Mouse (Mus musculus) central nervous system, embryonic 14 days (tissue): Measurements from ENCODE around the gene D13Ertd608e. TPM values are rescaled to one million over a fixed set of nuclear protein-coding genes. Genes with fewer than 3 reads are reported as not detected.

Source experiments
- polyA plus RNA-seq: library from polyadenylated mRNA; depleted of rRNA; stranded (reverse); fragments of >200 nt; gene quantifications from 2 replicates; pipeline ENCODE4 v1.2.3, GENCODE M21; 2012; rRNA removed

The D13Ertd608e gene
- not detected in 2 replicates for polyA plus RNA-seq

DNA sequence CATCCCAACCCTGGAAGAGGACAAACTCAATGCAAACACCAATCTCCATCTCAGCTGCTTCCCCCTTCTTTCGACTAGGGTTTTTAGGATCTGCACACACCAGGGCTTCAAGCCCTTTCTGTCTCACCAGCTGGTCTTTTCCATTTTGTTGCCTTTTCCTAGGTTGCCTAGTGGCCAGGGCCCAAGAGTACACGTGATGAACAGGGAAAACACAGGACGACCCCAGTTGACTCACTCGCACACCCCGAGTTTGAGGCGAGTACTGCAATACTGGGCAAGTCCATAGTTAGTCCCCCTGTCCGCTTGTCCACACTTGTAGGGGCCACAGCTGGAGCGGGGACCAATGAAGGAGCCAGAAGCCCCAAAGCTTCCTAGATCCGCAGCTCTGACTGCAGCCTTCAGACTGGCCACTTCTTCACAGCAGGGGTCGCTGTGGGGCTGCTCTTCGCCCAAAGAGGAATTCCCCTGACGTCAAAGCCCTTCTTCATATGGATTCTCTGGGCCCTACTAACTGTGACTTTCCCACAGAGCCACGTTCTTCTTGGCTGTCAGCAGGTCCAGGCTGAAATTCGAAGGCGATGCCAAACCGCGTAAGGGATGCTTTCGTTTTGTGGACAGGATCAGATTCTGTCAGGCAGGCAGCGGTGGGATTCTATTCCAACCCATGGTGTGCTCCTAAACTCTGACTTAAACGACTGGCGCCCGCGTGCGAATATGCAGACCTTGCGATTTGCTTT, at the start of gene D13Ertd608e:
Gene D13Ertd608e (plus strand): TSS at position 687 of the 737 bp plus-strand sequence.

DNA sequence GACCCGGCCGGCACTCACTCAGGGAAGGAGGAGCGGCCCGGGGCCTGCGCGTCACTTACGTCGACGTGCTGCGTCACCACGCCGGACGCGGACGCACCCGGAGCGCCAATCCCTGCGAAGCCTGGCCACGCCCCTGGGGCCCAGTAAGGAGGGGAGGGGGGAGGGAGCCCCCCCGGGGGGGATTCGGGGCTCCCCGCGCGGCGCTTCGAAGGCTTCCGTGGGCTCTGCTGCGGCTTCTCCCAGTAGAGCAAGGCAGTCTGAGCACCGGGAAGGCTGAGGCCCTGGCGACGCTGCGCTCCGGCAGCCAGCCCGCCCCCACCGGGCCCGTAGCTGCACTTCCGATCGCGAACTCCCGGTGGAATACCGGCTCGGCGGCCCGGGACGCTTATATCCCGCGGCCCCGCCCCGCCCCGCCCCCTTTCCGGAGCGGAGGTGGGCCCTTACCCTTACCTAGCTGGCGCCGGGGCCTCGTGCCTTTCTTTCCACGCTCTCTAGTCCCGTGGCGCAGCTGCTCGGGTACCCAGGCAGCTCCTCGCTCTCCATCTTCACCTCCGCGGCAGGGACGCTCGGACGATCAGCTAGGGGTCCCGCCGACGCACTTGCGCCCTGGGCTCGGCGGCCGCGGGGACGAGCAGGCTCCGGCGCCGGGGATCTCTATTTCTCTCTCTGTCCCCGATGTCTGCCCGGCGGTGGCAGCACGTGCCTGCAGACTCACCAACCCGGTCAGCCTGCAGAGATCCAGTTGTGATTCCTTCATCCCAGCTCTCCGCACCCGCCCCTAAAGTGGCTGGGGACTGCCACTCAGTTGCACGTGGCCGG, 44.8 kb upstream of the D13Ertd608e start, which contains the start of gene Zfp131:
Gene Zfp131 (minus strand): TSS at position 129 of the 819 bp plus-strand sequence.

DNA sequence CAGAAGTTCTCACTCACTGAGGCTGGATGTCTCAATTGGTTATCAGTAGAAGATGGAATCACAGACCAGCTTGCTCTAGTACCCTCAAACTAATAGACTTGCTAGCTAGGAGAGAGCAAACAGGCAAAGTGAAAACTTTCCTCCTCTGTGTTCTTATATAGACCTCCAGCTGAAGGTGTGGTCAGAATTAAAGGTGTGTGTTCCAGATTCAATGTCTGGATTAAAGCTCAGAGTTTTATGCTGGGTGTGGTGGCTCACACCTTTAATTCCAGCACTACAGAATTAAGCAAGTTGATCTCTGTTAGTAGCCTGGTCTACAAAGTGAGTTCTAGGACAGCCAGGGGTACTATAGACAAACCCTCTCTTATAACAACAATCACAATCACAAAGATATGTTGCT, 5.7 kb upstream of the D13Ertd608e start, which contains the start of gene AF067063:
Gene AF067063 (minus strand): TSS at position 101 of the 400 bp plus-strand sequence.

DNA sequence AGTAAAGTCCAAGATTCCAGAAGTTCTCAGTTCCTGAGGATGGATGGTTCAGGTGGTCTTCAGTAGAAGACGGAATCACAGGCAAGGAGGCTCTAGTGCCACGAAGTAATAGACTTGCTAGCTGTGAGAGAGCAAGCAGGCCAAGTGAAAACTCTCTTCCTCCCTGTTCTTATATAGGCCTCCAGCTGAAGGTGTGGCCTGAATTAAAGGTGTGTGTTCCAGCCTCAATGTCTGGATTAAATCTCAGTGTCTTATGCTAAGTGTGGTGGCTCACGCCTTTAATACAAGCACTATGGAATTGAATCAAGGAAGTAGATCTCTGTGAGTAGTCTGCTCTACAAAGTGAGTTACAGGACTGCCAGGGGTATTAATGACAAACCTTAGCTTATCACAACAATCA, 58.9 kb downstream of the D13Ertd608e start, which contains the start of gene Tcstv1:
Gene Tcstv1 (minus strand): TSS at position 101 of the 400 bp plus-strand sequence.

Other genes starting within 250 kb of the D13Ertd608e start
- 3.9 and 4.0 TPM in 2 replicates for gene Ccl28, start 212.2 kb upstream of the D13Ertd608e start, polyA plus RNA-seq
- gene Hmgcs1, start 145.6 kb upstream of the D13Ertd608e start, polyA plus RNA-seq: 260 and 277 TPM in 2 replicates
- 2.2 and 2.4 TPM in 2 replicates for gene Nim1k, start 80.1 kb upstream of the D13Ertd608e start, polyA plus RNA-seq
- 34.3 and 40.4 TPM in 2 replicates for gene Zfp131, start 45.1 kb upstream of the D13Ertd608e start, polyA plus RNA-seq
- gene AF067063, start 5.8 kb upstream of the D13Ertd608e start, polyA plus RNA-seq: not detected in 2 replicates
- not detected in 2 replicates for gene Tcstv1, start 58.8 kb downstream of the D13Ertd608e start, polyA plus RNA-seq
- gene Gm21761, start 93.3 kb downstream of the D13Ertd608e start, polyA plus RNA-seq: not detected in 2 replicates
- gene B020031M17Rik, start 114.8 kb downstream of the D13Ertd608e start, polyA plus RNA-seq: not detected in 2 replicates
- gene Gm36079, start 191.0 kb downstream of the D13Ertd608e start, polyA plus RNA-seq: not detected in 2 replicates
- 0.06 TPM in 2 replicates for gene Gm21188, start 216.2 kb downstream of the D13Ertd608e start, polyA plus RNA-seq